Mouse (Mus musculus): ENCODE results near the gene Mtus2. TPM values are rescaled to one million over a fixed set of nuclear protein-coding genes. Genes with fewer than 3 reads are reported as not detected.
A peak's percentile ranks its signal among the peaks of the same experiment; 100 is the strongest.

The Mtus2 gene
- total and polyA plus RNA-seq, 2 experiments from 2014 or later = 35.4 to 45.7 TPM

DNA sequence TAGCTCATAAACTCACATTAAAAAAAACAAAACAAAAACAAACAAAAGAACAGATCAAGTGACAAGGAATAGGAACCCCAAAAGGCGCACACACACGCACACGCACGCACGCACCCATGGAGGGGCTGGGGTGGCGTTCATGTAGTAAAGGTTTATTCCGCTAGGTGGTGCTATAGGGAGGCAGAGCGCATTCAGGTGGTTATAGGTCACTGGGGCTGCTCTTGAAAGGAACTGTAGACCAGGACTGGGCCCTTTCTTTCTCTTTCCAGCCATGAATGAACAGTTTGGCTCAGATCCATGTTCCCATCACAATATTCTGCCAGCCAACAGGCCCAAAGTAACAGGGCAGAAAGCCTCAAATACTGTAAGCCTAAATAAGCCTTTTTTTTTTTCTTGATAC is 389.4 kb downstream of the Mtus2 start:
- DNase-seq = no peak
- H3K27me3 ChIP-seq (ENCODE audit: insufficient read depth, low read length) = no peaks in the 10 kb centered on the region
- no peak overlapping the region for H3K4me2 ChIP-seq (ENCODE audit: low read depth)
- peak; percentile 26; the same call in 1 of the 2 replicates for TF ChIP-seq CTCF (IDR thresholded peaks at IDR 0.05; ENCODE audit: low read depth)
- no peak for ATAC-seq
- no peaks in the 10 kb centered on the region for H3K9me3 ChIP-seq (ENCODE audit: low read length)
- WGBS = 82% methylated on average over 8 of the region's 8 CpGs
- no peak overlapping the region for H3K4me3 ChIP-seq (ENCODE audit: low read depth, low read length)
- H3K9ac ChIP-seq = no peak overlapping the region
- 0 out of 2 replicates have a peak, but pooled peaks cover 10% of the 10 kb centered on the region for H3K36me3 ChIP-seq (ENCODE audit: insufficient read depth)
- no peak overlapping the region for H3K27ac ChIP-seq (ENCODE audit: low read depth, low read length)
- no peaks in the 10 kb centered on the region for H3K4me1 ChIP-seq (ENCODE audit: insufficient read depth)

DNA sequence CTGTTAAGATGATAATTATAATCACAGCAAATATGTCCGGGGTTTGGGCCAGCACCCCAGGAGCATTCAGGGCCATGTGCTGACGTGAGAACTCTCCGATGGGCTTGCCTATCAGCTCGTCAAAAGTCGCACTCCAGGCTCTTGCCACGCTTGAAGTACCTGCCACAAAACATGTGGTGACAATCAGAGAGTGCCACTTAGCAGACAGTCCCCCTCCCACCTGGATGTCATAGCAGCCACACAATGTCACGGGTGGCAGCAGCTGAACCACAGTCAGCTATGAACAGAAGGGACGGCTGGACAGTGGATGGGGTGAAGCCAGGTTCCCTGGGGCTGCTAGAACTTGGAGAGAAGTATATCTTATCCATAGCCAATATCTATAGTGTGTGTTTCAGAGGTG is 391.0 kb downstream of the Mtus2 start:
- Histone ChIP-seq H3K27ac (ENCODE audit: low read depth, low read length) (no peak overlapping the region), H3K4me2 (ENCODE audit: low read depth) (no peak overlapping the region), H3K4me3 (ENCODE audit: low read depth, low read length) (no peak overlapping the region), H3K4me1 (ENCODE audit: insufficient read depth) (no peaks in the 10 kb centered on the region), H3K9me3 (ENCODE audit: low read length) (no peaks in the 10 kb centered on the region), H3K9ac (no peak overlapping the region), H3K27me3 (ENCODE audit: insufficient read depth, low read length) (no peaks in the 10 kb centered on the region), H3K36me3 (ENCODE audit: insufficient read depth) (0 out of 2 replicates have a peak, but pooled peaks cover 13% of the 10 kb centered on the region)
- ATAC-seq (no peak), DNase-seq (no peak)
- no peak for TF ChIP-seq CTCF (IDR thresholded peaks at IDR 0.05; ENCODE audit: low read depth)
- WGBS = 68% methylated on average over 8 of the region's 8 CpGs

DNA sequence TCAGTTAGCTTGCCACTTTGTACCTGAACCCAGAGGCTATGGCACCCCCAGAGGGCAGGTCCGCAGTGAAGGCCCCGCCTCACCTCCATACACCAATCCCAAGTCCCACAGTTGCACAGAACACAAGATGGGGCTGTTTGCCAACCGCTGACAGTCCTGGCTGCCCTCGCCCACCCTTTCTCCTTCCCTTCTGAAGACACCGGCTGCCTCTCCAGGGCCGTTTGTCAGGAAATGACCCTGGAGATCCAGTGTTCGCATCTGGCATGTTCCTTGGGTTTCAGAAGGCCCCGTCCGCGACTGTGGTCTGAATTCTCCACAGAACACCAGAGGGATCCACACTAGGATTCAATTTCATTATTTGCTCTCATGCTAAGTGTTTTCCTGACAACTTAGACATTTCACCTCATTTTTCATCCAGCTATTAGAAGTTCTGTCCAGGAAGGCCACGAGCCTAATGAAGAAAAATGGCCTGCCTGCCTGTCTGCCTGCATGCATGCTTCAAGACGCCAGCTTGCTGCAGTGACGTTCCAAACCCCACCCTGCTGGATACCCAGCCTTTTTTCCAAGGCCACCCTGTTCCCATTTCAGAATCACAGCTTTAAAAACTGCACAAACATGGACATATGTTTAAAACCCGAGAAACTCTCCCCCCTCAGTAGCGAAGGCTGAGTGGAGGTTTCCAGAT is 392.3 kb downstream of the Mtus2 start:
- DNase-seq = no peak

DNA sequence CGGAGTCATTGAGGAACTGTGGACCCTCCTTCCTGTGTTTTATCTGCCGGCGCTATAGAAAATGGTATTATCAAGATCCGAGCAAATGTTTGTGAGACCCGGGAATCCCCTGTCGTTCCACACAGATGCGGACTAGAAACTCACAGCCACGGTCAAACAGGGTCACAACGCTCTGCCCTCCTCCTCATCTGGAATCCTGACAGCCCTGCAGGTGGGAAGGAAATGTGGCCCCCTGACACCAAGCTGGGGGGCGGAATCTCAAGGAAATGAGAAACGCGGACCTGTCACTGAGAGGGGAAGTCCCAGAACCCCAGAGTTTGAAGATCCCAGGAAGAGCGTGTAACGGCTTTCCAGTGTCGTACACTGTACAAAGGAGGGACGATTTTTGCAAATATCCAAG is 396.3 kb downstream of the Mtus2 start:
- Histone ChIP-seq H3K4me1 (ENCODE audit: insufficient read depth) (no peaks in the 10 kb centered on the region), H3K27me3 (ENCODE audit: insufficient read depth, low read length) (no peaks in the 10 kb centered on the region), H3K9me3 (ENCODE audit: low read length) (no peaks in the 10 kb centered on the region), H3K4me2 (ENCODE audit: low read depth) (no peak overlapping the region), H3K36me3 (ENCODE audit: insufficient read depth) (0 out of 2 replicates have a peak, but pooled peaks cover 4% of the 10 kb centered on the region), H3K4me3 (ENCODE audit: low read depth, low read length) (no peak overlapping the region), H3K27ac (ENCODE audit: low read depth, low read length) (no peak overlapping the region), H3K9ac (no peak overlapping the region)
- ATAC-seq (no peak), DNase-seq (no peak)
- TF ChIP-seq CTCF (IDR thresholded peaks at IDR 0.05; ENCODE audit: low read depth) = no peak
- 88% methylated on average over 16 of the region's 16 CpGs for WGBS

More for the DNA sequence above, 392.3 kb downstream of the Mtus2 start:
- no peak overlapping the region for H3K4me2 ChIP-seq (ENCODE audit: low read depth)
- no peak overlapping the region for H3K27ac ChIP-seq (ENCODE audit: low read depth, low read length)
- H3K9me3 ChIP-seq (ENCODE audit: low read length) = no peaks in the 10 kb centered on the region
- 0 out of 2 replicates have a peak, but pooled peaks cover 7% of the 10 kb centered on the region for H3K36me3 ChIP-seq (ENCODE audit: insufficient read depth)
- H3K4me3 ChIP-seq (ENCODE audit: low read depth, low read length) = no peak overlapping the region
- no peaks in the 10 kb centered on the region for H3K4me1 ChIP-seq (ENCODE audit: insufficient read depth)
- H3K9ac ChIP-seq = no peak overlapping the region; the same call in 1 of the 2 replicates
- ATAC-seq = peak; percentile 61
- no peak for TF ChIP-seq CTCF (IDR thresholded peaks at IDR 0.05; ENCODE audit: low read depth)
- H3K27me3 ChIP-seq (ENCODE audit: insufficient read depth, low read length) = no peaks in the 10 kb centered on the region
- WGBS = 67% methylated on average over 15 of the region's 15 CpGs

DNA sequence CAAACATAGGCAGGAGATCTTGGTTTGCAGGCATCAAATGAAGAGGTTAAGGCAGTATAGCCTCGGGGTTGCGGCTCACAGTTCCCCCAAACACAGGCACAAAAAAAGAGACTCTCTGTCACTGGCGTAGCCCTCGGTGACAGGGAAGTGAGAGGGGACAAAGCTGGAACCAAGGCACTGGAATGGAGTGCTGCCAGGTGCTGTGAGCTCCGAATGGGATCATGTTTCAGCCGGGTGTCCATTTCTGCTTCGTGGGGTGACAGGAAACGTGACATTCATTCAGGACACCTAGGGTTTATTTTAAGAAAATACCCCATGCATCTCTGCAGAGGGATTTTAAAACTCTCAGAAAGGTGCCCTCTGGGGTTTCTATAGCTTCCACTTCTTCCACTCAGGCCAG is 397.4 kb downstream of the Mtus2 start:
- DNase-seq (no peak), ATAC-seq (no peak)
- H3K4me1 ChIP-seq (ENCODE audit: insufficient read depth) = no peaks in the 10 kb centered on the region
- H3K36me3 ChIP-seq (ENCODE audit: insufficient read depth) = 0 out of 2 replicates have a peak, but pooled peaks cover 7% of the 10 kb centered on the region
- 66% methylated on average over 8 of the region's 8 CpGs for WGBS
- H3K4me3 ChIP-seq (ENCODE audit: low read depth, low read length) = no peak overlapping the region
- H3K4me2 ChIP-seq (ENCODE audit: low read depth) = no peak overlapping the region
- H3K27me3 ChIP-seq (ENCODE audit: insufficient read depth, low read length) = no peaks in the 10 kb centered on the region
- TF ChIP-seq CTCF (IDR thresholded peaks at IDR 0.05; ENCODE audit: low read depth) = no peak
- H3K9me3 ChIP-seq (ENCODE audit: low read length) = no peaks in the 10 kb centered on the region
- no peak overlapping the region for H3K9ac ChIP-seq
- H3K27ac ChIP-seq (ENCODE audit: low read depth, low read length) = no peak overlapping the region

DNA sequence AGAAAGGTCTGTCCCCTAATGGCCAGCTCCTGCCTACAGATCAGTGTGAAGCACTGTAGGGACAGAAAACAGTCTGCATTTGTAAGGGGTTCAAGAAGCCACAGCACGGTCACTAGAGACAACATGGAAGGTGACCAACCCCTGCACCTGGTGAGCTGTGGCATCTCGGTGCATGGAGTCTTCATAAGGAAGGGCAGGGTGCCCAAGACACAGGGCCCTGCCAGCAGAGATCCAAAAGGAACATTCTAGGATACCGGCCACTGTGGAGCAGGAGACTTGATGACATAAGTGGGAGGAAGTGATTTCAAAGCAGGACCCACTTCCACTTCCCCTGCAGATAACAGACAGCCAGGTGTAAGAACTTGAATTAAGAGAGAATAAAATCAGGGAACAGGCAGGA is 398.7 kb downstream of the Mtus2 start:
- DNase-seq = no peak
- no peaks in the 10 kb centered on the region for H3K4me1 ChIP-seq (ENCODE audit: insufficient read depth)
- no peak for TF ChIP-seq CTCF (IDR thresholded peaks at IDR 0.05; ENCODE audit: low read depth)
- 0 out of 2 replicates have a peak, but pooled peaks cover 7% of the 10 kb centered on the region for H3K36me3 ChIP-seq (ENCODE audit: insufficient read depth)
- H3K4me3 ChIP-seq (ENCODE audit: low read depth, low read length) = no peak overlapping the region
- no peak overlapping the region for H3K9ac ChIP-seq
- 91% methylated on average over 3 of the region's 3 CpGs for WGBS
- H3K9me3 ChIP-seq (ENCODE audit: low read length) = no peaks in the 10 kb centered on the region
- H3K4me2 ChIP-seq (ENCODE audit: low read depth) = no peak overlapping the region
- H3K27me3 ChIP-seq (ENCODE audit: insufficient read depth, low read length) = no peaks in the 10 kb centered on the region
- ATAC-seq = no peak
- H3K27ac ChIP-seq (ENCODE audit: low read depth, low read length) = no peak overlapping the region

DNA sequence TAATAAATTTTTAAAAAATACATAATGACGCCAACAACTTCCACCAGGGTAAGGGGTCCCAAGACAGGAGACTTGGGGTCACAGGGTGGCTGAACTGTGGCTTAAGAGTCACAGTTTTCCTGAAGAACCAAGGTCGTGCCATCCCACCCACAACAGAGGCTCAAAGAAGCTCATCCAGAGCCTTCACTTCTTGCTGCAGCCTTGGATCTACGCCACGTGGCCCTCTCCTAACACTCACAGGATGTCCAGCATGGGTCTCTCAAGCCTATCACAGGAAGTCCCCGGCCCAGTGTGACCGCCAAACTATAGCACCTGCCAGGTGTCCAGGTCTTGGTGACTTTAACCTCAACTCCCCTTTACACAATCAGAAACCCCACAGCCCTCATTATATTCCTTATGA is 400.0 kb downstream of the Mtus2 start:
- ATAC-seq (no peak), DNase-seq (no peak)
- no peak for TF ChIP-seq CTCF (IDR thresholded peaks at IDR 0.05; ENCODE audit: low read depth)
- Histone ChIP-seq H3K4me2 (ENCODE audit: low read depth) (no peak overlapping the region), H3K4me3 (ENCODE audit: low read depth, low read length) (no peak overlapping the region), H3K27ac (ENCODE audit: low read depth, low read length) (no peak overlapping the region), H3K36me3 (ENCODE audit: insufficient read depth) (0 out of 2 replicates have a peak, but pooled peaks cover 4% of the 10 kb centered on the region), H3K9ac (no peak overlapping the region), H3K4me1 (ENCODE audit: insufficient read depth) (no peaks in the 10 kb centered on the region), H3K27me3 (ENCODE audit: insufficient read depth, low read length) (no peaks in the 10 kb centered on the region), H3K9me3 (ENCODE audit: low read length) (no peaks in the 10 kb centered on the region)
- 94% methylated on average over 6 of the region's 6 CpGs for WGBS

All from forebrain, postnatal 0 days (tissue).